Mouse (Mus musculus) liver, embryonic 15.5 days (tissue): ENCODE measurements at regions not wholly inside any gene's neighbourhood (a gene's known extent, or its start where the extent isn't known, plus 50 kb on each side); places are given as distances from the start of the nearest gene placed in this dataset.

ENCODE experiments used
- ATAC-seq: fragments of 200-750 bp; cut with Nextera tagmentation; 2 replicates; pipeline ENCODE4 v1.8.0; 2017; ENCODE audit warnings: moderate number of reproducible peaks, mild to moderate bottlenecking, moderate library complexity; ENCODE audit not compliant: insufficient read depth
- H3K27ac ChIP-seq: fragments of 300-500 bp; sonication (generic); replicated peaks from 2 replicates; pipeline ENCODE4 v1.5.1; 2015; ENCODE audit warnings: mild to moderate bottlenecking, inconsistent platforms
- H3K27me3 ChIP-seq: fragments of 300-500 bp; sonication (generic); 2 replicates; pipeline ENCODE4 v1.6.1; 2015; ENCODE audit warnings: mild to moderate bottlenecking, inconsistent platforms
- H3K36me3 ChIP-seq: fragments of 300-500 bp; sonication (generic); replicated peaks from 2 replicates; pipeline ENCODE4 v1.6.1; 2015; ENCODE audit warnings: moderate library complexity, mild to moderate bottlenecking, inconsistent platforms
- H3K4me1 ChIP-seq: fragments of 300-500 bp; sonication (generic); replicated peaks from 2 replicates; pipeline ENCODE4 v1.6.1; 2015; ENCODE audit warnings: inconsistent platforms
- H3K4me2 ChIP-seq: fragments of 300-500 bp; sonication (generic); 2 replicates; pipeline ENCODE4 v1.6.1; 2015; ENCODE audit warnings: moderate library complexity, mild to moderate bottlenecking, inconsistent platforms
- H3K4me3 ChIP-seq: fragments of 300-500 bp; sonication (generic); replicated peaks from 2 replicates; pipeline ENCODE4 v1.5.1; 2015; ENCODE audit warnings: mild to moderate bottlenecking, inconsistent platforms
- H3K9ac ChIP-seq: fragments of 300-500 bp; sonication (generic); 2 replicates; pipeline ENCODE4 v1.6.1; 2015; ENCODE audit warnings: moderate library complexity, mild to moderate bottlenecking, inconsistent platforms
- H3K9me3 ChIP-seq: fragments of 300-500 bp; sonication (generic); replicated peaks from 2 replicates; pipeline ENCODE4 v1.6.1; 2016; ENCODE audit warnings: inconsistent platforms
- WGBS: fragments of 180-500 bp; shearing (Covaris S2); methylation state at CpG from one replicate; pipeline ENCODE4 v1.1.7; 2015; ENCODE audit warnings: mixed read lengths; ENCODE audit not compliant: insufficient replicate concordance; 5-methylcytosine and 5-hydroxymethylcytosine counted together

DNA sequence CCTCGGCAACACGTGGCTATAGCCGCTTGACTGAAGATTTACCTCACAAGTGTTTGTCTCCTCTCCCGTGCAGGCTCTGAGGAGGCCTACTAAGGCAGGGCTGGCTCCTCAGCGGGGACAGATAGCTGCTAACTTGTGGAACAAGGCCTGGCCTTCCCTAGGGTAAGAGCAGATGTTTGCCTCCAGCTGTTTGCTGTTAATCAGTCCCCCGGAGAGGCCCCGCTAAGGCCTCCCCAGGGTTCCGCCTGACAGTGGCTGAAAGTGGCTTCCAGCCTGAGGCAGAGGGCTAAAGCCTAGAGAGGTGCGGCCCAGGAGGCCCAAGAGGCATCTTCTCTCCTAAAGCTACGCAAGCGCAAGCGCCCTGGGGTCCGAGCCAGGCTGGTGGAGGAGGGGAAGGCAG, 52.1 kb upstream of the Dlx4 start:
- peaks cover 61% of the 10 kb centered on the region for H3K27me3 ChIP-seq
- no peaks in the 10 kb centered on the region for H3K36me3 ChIP-seq
- 44% methylated on average over 13 of the region's 13 CpGs for WGBS
- no peak overlapping the region for H3K4me3 ChIP-seq
- H3K27ac ChIP-seq: no peak overlapping the region
- H3K9ac ChIP-seq: no peak overlapping the region
- no peaks in the 10 kb centered on the region for H3K4me1 ChIP-seq
- H3K4me2 ChIP-seq: no peak overlapping the region
- H3K9me3 ChIP-seq: no peaks in the 10 kb centered on the region
- no peak for ATAC-seq

DNA sequence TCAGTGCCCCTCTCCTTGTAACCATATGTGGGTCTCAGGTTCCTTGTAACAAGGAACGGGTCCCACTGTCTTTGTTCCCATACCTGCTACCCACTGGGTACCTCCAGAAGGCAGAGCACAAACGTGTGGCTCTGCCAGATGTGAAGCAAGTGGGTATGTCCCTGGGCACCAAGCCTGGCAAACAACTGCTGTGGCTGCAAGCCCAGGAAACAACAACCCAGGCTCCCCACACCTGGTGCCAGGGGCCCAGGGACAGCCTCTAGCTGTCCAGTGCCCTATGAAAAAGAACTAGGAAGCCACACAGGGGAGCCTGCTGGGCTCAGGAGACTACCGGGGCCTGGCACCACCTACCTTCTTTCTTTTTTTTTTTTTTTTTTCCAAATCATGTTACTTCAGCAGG, 54.9 kb upstream of the Dlx4 start:
- no peak overlapping the region for H3K27ac ChIP-seq
- ATAC-seq: no peak
- peaks cover 80% of the 10 kb centered on the region for H3K27me3 ChIP-seq

DNA sequence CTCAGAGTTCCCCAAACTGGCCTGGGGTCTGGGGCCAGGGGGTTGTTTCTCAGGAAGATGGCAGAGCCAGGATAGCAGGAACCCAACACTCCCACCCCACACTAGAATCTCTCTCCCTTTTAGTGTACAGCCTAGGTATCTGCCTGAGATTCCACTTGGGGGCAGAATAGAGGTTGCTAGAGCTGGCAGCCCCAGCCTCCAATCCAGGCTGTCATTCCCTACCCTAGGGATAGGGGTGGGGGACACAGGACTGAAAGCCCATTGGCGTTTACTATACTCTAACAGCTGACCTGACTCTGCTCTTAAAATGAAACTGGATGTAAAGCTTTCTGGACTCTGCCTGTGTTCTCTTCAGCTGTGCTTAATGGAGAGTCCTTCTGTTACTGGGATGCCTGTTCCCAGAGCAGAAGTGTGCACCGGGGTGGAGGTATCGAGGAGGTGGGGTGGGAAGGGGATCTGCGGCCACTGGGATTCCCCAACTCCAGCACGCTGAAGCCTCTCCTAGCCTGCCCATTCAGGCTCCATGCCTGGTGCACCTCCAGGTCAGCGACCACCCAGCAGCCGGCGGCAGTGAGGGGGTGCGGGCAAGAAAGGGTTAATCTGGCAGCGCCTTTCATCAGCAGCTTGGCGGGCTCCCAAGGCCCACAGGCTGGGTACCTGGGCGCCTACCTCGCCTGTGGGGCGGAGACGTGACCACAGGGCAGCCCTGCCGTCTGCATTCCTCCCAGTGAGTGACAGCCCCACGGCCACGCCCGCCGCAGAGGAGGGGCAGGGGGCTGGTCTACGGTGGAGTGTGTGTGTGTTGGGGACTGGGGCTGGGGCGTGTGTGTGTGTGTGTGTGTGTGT, 50.9 kb upstream of the Tac4 start:
- 6% methylated on average over 22 of the region's 22 CpGs for WGBS
- Histone ChIP-seq H3K9ac (no peak overlapping the region), H3K4me3 (no peak overlapping the region; the same call in 1 of the 2 replicates)

More for the DNA sequence above, 54.9 kb upstream of the Dlx4 start:
- no peak overlapping the region for H3K4me3 ChIP-seq
- H3K9ac ChIP-seq: no peak overlapping the region
- H3K4me1 ChIP-seq: no peaks in the 10 kb centered on the region
- H3K9me3 ChIP-seq: no peaks in the 10 kb centered on the region
- no peak overlapping the region for H3K4me2 ChIP-seq
- WGBS: 43% methylated on average over 3 of the region's 3 CpGs
- H3K36me3 ChIP-seq: no peaks in the 10 kb centered on the region

DNA sequence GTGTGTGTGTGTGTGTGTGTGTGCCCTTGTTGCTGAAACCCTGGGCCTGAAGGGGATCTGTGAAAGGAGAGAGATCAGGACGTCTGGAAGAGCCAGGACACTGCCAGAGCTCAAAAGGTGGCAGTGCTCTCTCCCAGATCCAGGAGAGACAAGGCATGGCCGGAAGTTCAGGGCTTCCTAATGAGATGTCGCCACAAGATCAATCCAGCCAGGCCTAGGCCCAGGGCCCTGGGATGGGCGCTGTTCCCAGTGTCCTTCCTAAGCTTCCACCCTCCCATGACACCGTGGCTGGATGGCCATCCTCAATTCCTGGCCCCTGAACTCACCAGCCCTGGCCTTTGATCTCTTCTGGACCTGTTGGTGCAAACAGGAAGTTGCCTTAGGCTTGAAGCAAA, 50.3 kb upstream of the Tac4 start:
- Histone ChIP-seq H3K4me1 (no peaks in the 10 kb centered on the region), H3K9me3 (no peaks in the 10 kb centered on the region), H3K27ac (no peak overlapping the region), H3K9ac (no peak overlapping the region), H3K4me3 (no peak overlapping the region), H3K27me3 (peaks cover 43% of the 10 kb centered on the region), H3K4me2 (no peak overlapping the region), H3K36me3 (no peaks in the 10 kb centered on the region)
- no peak for ATAC-seq
- 28% methylated on average over 5 of the region's 5 CpGs for WGBS

More for the DNA sequence above, 50.9 kb upstream of the Tac4 start:
- ATAC-seq: peak; percentile 64
- Histone ChIP-seq H3K27me3 (peaks cover 44% of the 10 kb centered on the region), H3K4me2 (peak overlapping the region; percentile 52), H3K9me3 (no peaks in the 10 kb centered on the region), H3K36me3 (no peaks in the 10 kb centered on the region), H3K4me1 (no peaks in the 10 kb centered on the region), H3K27ac (no peak overlapping the region)
